Comparison of ENCODE assay signal across 8 mouse cellular contexts in the genomic region with DNA sequence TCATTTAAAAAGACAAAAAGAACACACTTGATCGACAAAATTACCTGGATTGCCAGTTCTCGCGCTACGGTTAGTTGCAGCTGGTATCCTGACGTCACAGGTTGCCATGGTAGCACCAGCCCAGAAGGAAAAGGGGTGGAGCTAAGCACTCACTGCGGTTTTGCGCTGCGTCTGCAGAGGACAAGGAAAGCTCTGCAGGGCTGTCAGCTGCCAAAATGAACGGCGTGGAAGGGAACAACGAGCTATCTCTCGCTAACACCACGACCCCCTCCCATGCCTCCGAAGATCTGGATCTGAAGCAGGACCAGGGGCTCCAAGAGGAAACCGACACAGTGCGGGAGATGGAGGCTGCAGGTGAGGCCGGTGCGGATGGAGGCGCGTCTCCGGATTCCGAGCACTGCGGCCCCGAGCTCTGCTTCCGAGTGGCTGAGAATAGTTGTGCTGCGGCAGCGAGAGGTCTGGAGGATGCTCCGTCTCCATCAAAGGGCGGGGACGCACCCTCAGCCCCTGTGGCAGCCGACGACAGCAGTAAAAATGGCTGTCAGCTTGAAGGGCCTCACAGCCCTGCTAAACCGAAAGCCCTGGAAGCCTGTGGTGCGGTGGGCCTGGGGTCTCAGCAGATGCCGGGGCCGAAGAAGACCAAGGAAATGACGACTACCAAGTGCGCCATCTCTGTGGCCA. TPM values are rescaled to one million over a fixed set of nuclear protein-coding genes. Genes with fewer than 3 reads are reported as not detected.
DNase-seq lines count a peak whose midpoint lies in the region; ATAC-seq lines count a peak whose summit lies in the region.

A gene (plus strand): TSS at position 144 of the 681 bp plus-strand sequence.

- no peaks in the 10 kb centered on the region for H3K9me3 ChIP-seq in megakaryocyte, embryonic 14.5 days

- peaks cover 41% of the 10 kb centered on the region for H3K36me3 ChIP-seq in megakaryocyte, embryonic 14.5 days (replicated peaks; ENCODE audit: low read length)

- DNase-seq in adrenal gland, adult 2 months, result peak; percentile 92
- DNase-seq in embryo, embryonic 11 days, result peak; percentile 96
- DNase-seq in gastrocnemius, postnatal 14 days, result peak; percentile 87
- peak; percentile 87 to 96 for DNase-seq in left cerebral cortex, adult 9 months (ENCODE audit: low spot score in 2 of 2)
- peak; percentile 95 for DNase-seq in right cerebral cortex, adult 2 months (ENCODE audit: low spot score in 2 of 2)
- peak; percentile 63 for DNase-seq in urinary bladder, postnatal 10 days (ENCODE audit: low spot score)

- H3K27me3 ChIP-seq in megakaryocyte, embryonic 14.5 days (replicated peaks), result no peaks in the 10 kb centered on the region

- intact Hi-C loops in gastrocnemius, postnatal 14 days (cut with DNase I; ENCODE audit: low total_unique reads), result no loop called here

- peak; percentile 97 for ATAC-seq in inflammation-experienced regulatory T-cells, adult 6 months

- peaks cover 36% of the 10 kb centered on the region for H3K4me1 ChIP-seq in megakaryocyte, embryonic 14.5 days

- H3K4me3 ChIP-seq in megakaryocyte, embryonic 14.5 days (replicated peaks), result peak within 1 kb of the TSS; percentile 94

RNA-seq across cellular contexts. Expression of the gene that starts here (rescaled TPM):
- total RNA-seq in adrenal gland, adult 2 months (2021), result 10 to 100 TPM; 14.9 to 23.0 TPM
- polyA plus RNA-seq in adrenal gland, adult 2 months (2012; rRNA removed), result 3.2 and 3.9 TPM in 2 replicates
- total RNA-seq in gastrocnemius, postnatal 14 days (2021), result 1 to 10 TPM; 1.8 TPM
- polyA plus RNA-seq in inflammation-experienced regulatory T-cells, adult 6 months (2017; shearing (Covaris generic)), result 10 to 100 TPM; 11.8 to 18.2 (median 16.2) TPM
- 1.6 TPM in 1 of 2 replicates, not detected in the other for polyA plus RNA-seq in megakaryocyte, embryonic 14.5 days (2012; ENCODE audit: insufficient read depth, low replicate concordance)

Comparison
In these comparisons a context has a peak if more than half of its experiments do, and no peak if none do; other contexts are left out.
1. Peak in every context shown above with its lines: DNase-seq, ATAC-seq and H3K4me3 ChIP-seq.
2. RNA of the gene that starts here (total RNA-seq): 14.9 to 23.0 TPM in adrenal gland, adult 2 months; 1.8 TPM in gastrocnemius, postnatal 14 days; every median in the first group is over 4 times any median in the second.